Mouse (Mus musculus): Measurements from ENCODE around the gene Gstp3.
A peak's percentile ranks its signal among the peaks of the same experiment; 100 is the strongest.
"Not testable (repeated sequence)": the region's sequence is repeated elsewhere in the genome, so short reads cannot be mapped to it uniquely, and the experiment has no call there.

Gstp3 gene

GRCm38 (mm10) chr19:4060044-4060898 lies 902 bp upstream of the Gstp3 start:
- not testable (repeated sequence) for DNase-seq (ENCODE audit: low read depth)

GRCm38 (mm10) chr19:4058581-4058980 lies 788 bp downstream of the Gstp3 start:
- DNase-seq (ENCODE audit: low read depth) = no peak

- DNase-seq (ENCODE audit: low read depth) = no peak
Measured at GRCm38 (mm10) chr19:4057962-4058361, 1.4 kb downstream of the Gstp3 start.

GRCm38 (mm10) chr19:4057389-4057788 lies 2.0 kb downstream of the Gstp3 start:
- no peak for DNase-seq (ENCODE audit: low read depth)

GRCm38 (mm10) chr19:4056727-4057126 lies 2.6 kb downstream of the Gstp3 start:
- DNase-seq (ENCODE audit: low read depth) = no peak

- DNase-seq (ENCODE audit: low read depth) = no peak
Measured at GRCm38 (mm10) chr19:4055947-4056693, 3.2 kb downstream of the Gstp3 start.

GRCm38 (mm10) chr19:4055216-4055946 lies 4.0 kb downstream of the Gstp3 start:
- DNase-seq (ENCODE audit: low read depth) = no peak

GRCm38 (mm10) chr19:4054613-4055012 lies 4.8 kb downstream of the Gstp3 start:
- DNase-seq (ENCODE audit: low read depth) = no peak

GRCm38 (mm10) chr19:4052516-4053030 lies 6.8 kb downstream of the Gstp3 start:
- DNase-seq (ENCODE audit: low read depth) = no peak

GRCm38 (mm10) chr19:4051741-4052515 lies 7.4 kb downstream of the Gstp3 start:
- no peak for DNase-seq (ENCODE audit: low read depth)

- DNase-seq (ENCODE audit: low read depth) = no peak
Measured at GRCm38 (mm10) chr19:4051016-4051415, 8.4 kb downstream of the Gstp3 start.

- not testable (repeated sequence) for DNase-seq (ENCODE audit: low read depth)
Measured at GRCm38 (mm10) chr19:4049069-4049468, 10.3 kb downstream of the Gstp3 start.

GRCm38 (mm10) chr19:4047859-4048258 lies 11.5 kb downstream of the Gstp3 start:
- DNase-seq (ENCODE audit: low read depth) = no peak

GRCm38 (mm10) chr19:4046866-4047254 lies 12.5 kb downstream of the Gstp3 start:
- no peak for DNase-seq (ENCODE audit: low read depth)

- peak; percentile 96 for DNase-seq (ENCODE audit: low read depth)
Measured at GRCm38 (mm10) chr19:4045966-4046865, 13.2 kb downstream of the Gstp3 start, which contains the start of gene Gstp2. Gstp2 (minus strand) TSS chr19:4046023.

- not testable (repeated sequence) for DNase-seq (ENCODE audit: low read depth)
Measured at GRCm38 (mm10) chr19:4044109-4044508, 15.3 kb downstream of the Gstp3 start.

GRCm38 (mm10) chr19:4042124-4042523 lies 17.2 kb downstream of the Gstp3 start:
- no peak for DNase-seq (ENCODE audit: low read depth)

- DNase-seq (ENCODE audit: low read depth) = not testable (repeated sequence)
Measured at GRCm38 (mm10) chr19:4041500-4041899, 17.9 kb downstream of the Gstp3 start.

- not testable (repeated sequence) for DNase-seq (ENCODE audit: low read depth)
Measured at GRCm38 (mm10) chr19:4040941-4041340, 18.4 kb downstream of the Gstp3 start.

- DNase-seq (ENCODE audit: low read depth) = peak; percentile 60
Measured at GRCm38 (mm10) chr19:4037788-4038232, 21.6 kb downstream of the Gstp3 start, which contains the start of gene Gstp1. Gstp1 (minus strand) TSS chr19:4037985.
